Mouse (Mus musculus) C2C12 (cell line): Measurements from ENCODE around the gene Kras. TPM values are rescaled to one million over a fixed set of nuclear protein-coding genes. Genes with fewer than 3 reads are reported as not detected.

Source experiments
- H3K27me3 ChIP-seq: one replicate; pipeline ENCODE4 v1.6.1; 2011; ENCODE audit not compliant: control insufficient read depth, insufficient read depth, insufficient read length
- H3K36me3 ChIP-seq: one replicate; pipeline ENCODE4 v1.6.1; 2011; ENCODE audit not compliant: control insufficient read depth, insufficient read depth
- H3K4me3 ChIP-seq: one replicate; pipeline ENCODE4 v1.5.1; 2011; ENCODE audit warnings: mild to moderate bottlenecking, control low read depth; ENCODE audit not compliant: poor library complexity, insufficient read depth, severe bottlenecking
- H3K79me2 ChIP-seq: one replicate; pipeline ENCODE4 v1.6.1; 2011; ENCODE audit not compliant: control insufficient read depth, insufficient read depth
- H3K79me3 ChIP-seq: one replicate; pipeline ENCODE4 v1.6.1; 2011; ENCODE audit warnings: low read depth, control low read depth
- H3ac ChIP-seq: one replicate; pipeline ENCODE3; 2011; ENCODE audit warnings: low read depth; ENCODE audit not compliant: control insufficient read depth, insufficient read length
- CEBPB ChIP-seq: IDR thresholded peaks from one replicate; pipeline ENCODE4 v1.6.1; 2011; ENCODE audit warnings: low read depth, mild to moderate bottlenecking, control low read depth, moderate library complexity
- CTCF ChIP-seq: IDR thresholded peaks from one replicate; pipeline ENCODE4 v1.5.1; 2011; ENCODE audit not compliant: control insufficient read depth, insufficient read depth, insufficient read length
- FOSL1 ChIP-seq: IDR thresholded peaks from one replicate; pipeline ENCODE4 v1.8.0; 2011; ENCODE audit warnings: mild to moderate bottlenecking, low read length; ENCODE audit not compliant: poor library complexity, insufficient read depth, severe bottlenecking
- MAX ChIP-seq: IDR thresholded peaks from one replicate; pipeline ENCODE4 v1.6.1; 2011; ENCODE audit warnings: mild to moderate bottlenecking, control low read depth
- MYOD1 ChIP-seq: IDR thresholded peaks from one replicate; pipeline ENCODE4 v1.6.1; 2011; ENCODE audit warnings: low read depth; ENCODE audit not compliant: control insufficient read depth, insufficient read length
- MYOG ChIP-seq: IDR thresholded peaks from one replicate; pipeline ENCODE4 v1.6.1; 2011; ENCODE audit not compliant: control insufficient read depth, insufficient read length; ENCODE audit errors: extremely low read depth
- USF1 ChIP-seq: IDR thresholded peaks from one replicate; pipeline ENCODE4 v1.6.1; 2011; ENCODE audit warnings: low read depth, mild to moderate bottlenecking, control low read depth, moderate library complexity
- polyA plus RNA-seq: library from polyadenylated mRNA; unstranded; fragments of >200 nt; fragmentation: generic; extraction: Trizol; gene quantifications from one replicate; pipeline ENCODE4 v1.2.1, GENCODE M21; 2012; ENCODE audit warnings: missing spikeins

Kras gene
- polyA plus RNA-seq, 1 experiment, result 17.8 TPM

GRCm38 (mm10) chr6:145205142-145205541, 44.9 kb downstream of the Kras start:
- TF ChIP-seq MYOG, result no peak
- no peak for TF ChIP-seq USF1
- TF ChIP-seq CEBPB, result no peak
- TF ChIP-seq MYOD1, result no peak
- no peak for TF ChIP-seq FOSL1
- TF ChIP-seq CTCF, result no peak
- no peak for TF ChIP-seq MAX
- no peak overlapping the region for H3ac ChIP-seq
- no peaks in the 10 kb centered on the region for H3K36me3 ChIP-seq
- no peaks in the 10 kb centered on the region for H3K79me2 ChIP-seq
- H3K4me3 ChIP-seq, result no peak overlapping the region
- no peaks in the 10 kb centered on the region for H3K27me3 ChIP-seq
- no peaks in the 10 kb centered on the region for H3K79me3 ChIP-seq

DNA sequence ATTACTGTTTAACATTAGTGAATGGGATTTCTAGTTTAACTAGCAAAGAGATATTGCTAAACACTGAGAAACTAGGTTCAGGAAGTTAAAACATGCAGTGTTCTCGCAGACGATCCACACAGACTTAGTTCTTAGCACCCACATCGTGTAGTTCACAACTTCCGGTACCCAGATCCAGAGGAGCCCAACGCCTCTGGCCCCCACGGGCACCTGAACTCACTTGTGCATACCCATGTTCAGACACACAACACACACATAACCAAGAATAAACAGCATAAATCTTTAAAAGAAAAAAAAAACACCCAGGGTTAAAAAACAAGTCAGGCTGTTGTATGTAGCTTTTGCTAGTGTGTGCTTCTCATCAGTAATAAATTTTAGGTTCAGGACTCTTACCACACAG, 45.6 kb downstream of the Kras start:
- no peaks in the 10 kb centered on the region for H3K27me3 ChIP-seq
- H3K79me3 ChIP-seq, result no peaks in the 10 kb centered on the region
- no peaks in the 10 kb centered on the region for H3K36me3 ChIP-seq
- H3K79me2 ChIP-seq, result no peaks in the 10 kb centered on the region
- TF ChIP-seq USF1, result no peak
- no peak for TF ChIP-seq MYOG
- no peak for TF ChIP-seq MYOD1
- TF ChIP-seq CTCF, result no peak
- no peak overlapping the region for H3K4me3 ChIP-seq
- no peak overlapping the region for H3ac ChIP-seq

DNA sequence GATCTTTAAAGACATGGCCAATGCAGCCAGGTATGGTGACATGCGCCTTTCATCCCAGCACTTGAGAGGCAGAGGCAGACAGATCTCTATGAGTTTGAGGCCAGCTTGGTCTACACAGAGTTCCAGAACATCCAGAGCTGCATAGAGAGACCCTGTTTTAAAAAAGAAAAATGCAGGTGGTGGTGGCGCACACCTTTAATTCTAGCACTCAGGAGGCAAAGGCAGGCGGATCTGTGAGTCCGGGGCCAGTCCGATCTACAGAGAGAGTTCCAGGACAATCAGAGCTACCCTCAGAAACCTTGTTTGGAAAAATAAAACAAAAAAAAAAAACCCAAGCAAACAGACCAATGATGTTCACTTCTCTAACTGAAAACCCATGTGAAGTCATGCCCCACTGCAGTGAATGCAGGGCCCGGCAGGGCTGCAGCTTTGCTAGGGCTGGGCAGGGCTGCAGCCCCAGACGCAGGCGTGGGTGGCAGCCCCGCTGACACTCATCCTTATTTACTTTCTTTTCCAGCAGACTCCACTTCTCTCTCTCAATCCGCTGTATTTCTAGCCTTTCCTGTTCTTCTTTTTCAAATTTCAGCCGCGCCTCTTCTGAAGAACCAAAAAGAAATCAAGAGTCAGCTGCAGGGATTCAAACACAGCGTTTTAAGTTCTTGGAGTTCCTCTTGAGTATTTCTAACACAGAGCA, 47.5 kb downstream of the Kras start:
- no peaks in the 10 kb centered on the region for H3K36me3 ChIP-seq
- H3K27me3 ChIP-seq, result no peaks in the 10 kb centered on the region
- no peaks in the 10 kb centered on the region for H3K79me2 ChIP-seq
- H3K79me3 ChIP-seq, result no peaks in the 10 kb centered on the region
- H3ac ChIP-seq, result no peak overlapping the region
- no peak overlapping the region for H3K4me3 ChIP-seq
- no peak for TF ChIP-seq MAX
- no peak for TF ChIP-seq MYOG
- TF ChIP-seq MYOD1, result no peak
- TF ChIP-seq USF1, result no peak
- TF ChIP-seq CEBPB, result no peak
- TF ChIP-seq CTCF, result no peak
- TF ChIP-seq FOSL1, result no peak

DNA sequence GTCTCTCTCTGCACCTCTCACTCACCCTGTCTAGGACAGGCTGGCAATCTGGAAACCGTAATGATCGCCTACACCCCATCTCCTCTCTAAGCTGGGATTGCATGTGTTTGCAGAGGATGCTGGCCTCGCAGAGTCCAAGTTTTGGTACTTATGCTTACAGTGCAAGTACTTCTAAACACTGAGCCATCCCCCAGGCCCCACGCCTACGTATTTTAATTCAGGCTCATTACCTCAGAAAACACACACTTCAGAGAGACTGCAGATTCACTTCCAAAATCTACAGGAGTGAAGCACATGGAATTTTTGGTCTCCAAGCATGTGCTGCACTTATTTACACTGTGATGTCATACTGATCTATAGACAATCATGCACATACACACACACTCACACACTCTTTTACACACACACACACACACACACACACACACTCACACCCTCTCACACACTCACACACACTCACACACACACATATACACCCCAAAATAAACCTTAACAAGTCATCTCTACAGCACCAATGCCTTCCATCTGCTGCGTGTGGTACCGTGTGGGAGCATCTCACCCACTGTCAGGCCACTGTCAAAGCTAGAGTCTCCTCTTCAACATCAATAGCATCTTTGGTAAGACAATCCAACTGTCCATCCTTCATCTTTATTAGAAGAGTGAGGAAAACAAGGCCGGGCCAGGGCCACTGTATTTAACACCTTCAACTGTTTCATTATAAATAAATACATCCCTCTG, 51.9 kb downstream of the Kras start:
- no peaks in the 10 kb centered on the region for H3K79me3 ChIP-seq
- no peaks in the 10 kb centered on the region for H3K36me3 ChIP-seq
- TF ChIP-seq FOSL1 (no peak), CTCF (no peak), MYOD1 (no peak), MYOG (no peak), USF1 (no peak), MAX (no peak), CEBPB (no peak)

GRCm38 (mm10) chr6:145193446-145193845, 56.6 kb downstream of the Kras start:
- Histone ChIP-seq H3K79me3 (no peaks in the 10 kb centered on the region), H3K4me3 (no peak overlapping the region), H3K36me3 (no peaks in the 10 kb centered on the region), H3K27me3 (no peaks in the 10 kb centered on the region), H3K79me2 (no peaks in the 10 kb centered on the region), H3ac (no peak overlapping the region)
- TF ChIP-seq USF1 (no peak), MYOD1 (no peak), MYOG (no peak)

More for the DNA sequence above, 51.9 kb downstream of the Kras start:
- Histone ChIP-seq H3K4me3 (no peak overlapping the region), H3ac (no peak overlapping the region), H3K27me3 (no peaks in the 10 kb centered on the region), H3K79me2 (no peaks in the 10 kb centered on the region)

- H3K27me3 ChIP-seq, result no peaks in the 10 kb centered on the region
- H3K79me3 ChIP-seq, result no peaks in the 10 kb centered on the region
- H3K79me2 ChIP-seq, result no peaks in the 10 kb centered on the region
- H3K4me3 ChIP-seq, result no peak overlapping the region
- H3ac ChIP-seq, result no peak overlapping the region
- H3K36me3 ChIP-seq, result no peaks in the 10 kb centered on the region
- TF ChIP-seq MYOD1, result no peak
- TF ChIP-seq CEBPB, result no peak
- TF ChIP-seq MYOG, result no peak
- no peak for TF ChIP-seq FOSL1
- no peak for TF ChIP-seq USF1
- TF ChIP-seq MAX, result no peak
- TF ChIP-seq CTCF, result no peak
Observed at GRCm38 (mm10) chr6:145193038-145193437, 57.0 kb downstream of the Kras start.
